Mouse (Mus musculus): ENCODE measurements around the gene 9230104L09Rik. TPM values are rescaled to one million over a fixed set of nuclear protein-coding genes. Genes with fewer than 3 reads are reported as not detected.

Gene 9230104L09Rik
- total and polyA plus RNA-seq, 3 experiments, result not detected

DNA sequence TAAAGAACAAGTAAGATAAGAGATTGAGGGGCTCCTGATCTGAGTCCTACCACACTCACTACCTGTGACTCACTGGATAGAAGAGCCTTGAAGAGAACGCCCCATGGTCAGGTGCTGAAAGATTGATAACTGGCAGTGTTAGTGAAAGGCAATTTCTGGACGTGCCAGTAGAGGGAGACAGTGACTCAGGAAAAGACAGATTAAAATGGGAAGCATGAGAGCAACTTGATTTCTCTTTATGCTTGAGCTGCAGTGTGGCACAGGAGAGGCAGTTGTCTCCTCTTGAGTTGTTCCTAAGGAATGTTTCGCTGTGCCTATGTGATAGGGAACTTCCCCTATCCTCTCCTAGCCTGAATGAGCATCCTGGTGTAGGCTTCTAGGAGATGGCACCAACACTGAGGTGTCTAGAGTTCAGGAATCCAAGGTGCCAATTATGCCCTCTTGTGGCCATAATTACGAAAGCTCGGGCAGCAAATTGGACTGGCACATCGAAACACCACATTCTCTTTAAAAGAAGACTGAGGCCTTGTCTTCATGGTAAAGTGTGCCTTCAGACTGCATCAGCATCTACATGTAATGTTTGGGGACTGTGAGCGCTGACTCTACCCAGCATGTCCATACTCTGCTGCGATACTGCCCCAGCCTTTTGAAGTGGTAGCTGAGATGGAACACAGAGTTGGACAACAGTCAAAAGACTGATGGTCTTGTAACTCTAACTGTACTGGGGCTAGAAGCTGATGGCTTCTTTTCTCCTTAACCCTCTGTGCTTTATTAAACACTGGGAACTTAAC is 13.5 kb downstream of the 9230104L09Rik start:
- peaks cover 2 to 9% of the 10 kb centered on the region in 2 experiments; a peak in 3 of 4 replicates for H3K4me1 ChIP-seq (ENCODE audit: control insufficient read depth in 1 of 2, insufficient read depth in 2 of 2)
- DNase-seq (ENCODE audit: extremely low read depth), result peak; percentile 79
- no peaks in the 10 kb centered on the region for H3K36me3 ChIP-seq (replicated peaks in 1 of 2; ENCODE audit: control insufficient read depth in 1 of 2, insufficient read depth in 1 of 2, low read length in 1 of 2)
- dilution Hi-C loops (cut with MboI; ENCODE audit: extremely low pct_ligation_motif_present, extremely low pct_unique_long_range_greater_than_20kb, low sequenced_read_pairs), result no loop called here
- H3K4me3 ChIP-seq (replicated peaks in 1 of 3; ENCODE audit: low read depth in 2 of 3, low read length in 2 of 3, poor library complexity in 1 of 3), result no peak overlapping the region
- H3K79me2 ChIP-seq (replicated peaks; ENCODE audit: control insufficient read depth, extremely low read depth, insufficient read depth, poor library complexity, severe bottlenecking), result no peaks in the 10 kb centered on the region
- H3K4me2 ChIP-seq (ENCODE audit: insufficient read depth, low read depth, poor library complexity, severe bottlenecking), result peak overlapping the region; percentile 30; the same call in 1 of the 2 replicates
- H3K27ac ChIP-seq (ENCODE audit: insufficient read depth, low read depth), result no peak overlapping the region
- peaks cover 9% of the 10 kb centered on the region for H3K27me3 ChIP-seq (replicated peaks)
- no peak overlapping the region for H3K9ac ChIP-seq (ENCODE audit: insufficient read depth, low read depth)
- in situ Hi-C loops (cut with MboI; ENCODE audit: low pct_ligation_motif_present, low pct_unique_long_range_greater_than_20kb, low sequenced_read_pairs), result loop anchor here (5.0 kb wide), 1 partner anchor 51 kb away; no protein-coding TSS in a partner anchor
- TF ChIP-seq CTCF (conservative IDR thresholded peaks at IDR 0.05 in 1 of 2, IDR thresholded peaks at IDR 0.05 in 1 of 2; ENCODE audit: low read depth in 2 of 2, low read length in 2 of 2), result peak; percentile 85 to 87
- TF ChIP-seq RAD21 (IDR thresholded peaks at IDR 0.05; ENCODE audit: low read depth, low read length), result peak; percentile 86
- TF ChIP-seq NRF1 (IDR thresholded peaks at IDR 0.05; ENCODE audit: low read depth, low read length), result no peak
- no peak for TF ChIP-seq PAX5 (IDR thresholded peaks at IDR 0.05; ENCODE audit: low read length)
- no peak for TF ChIP-seq ZKSCAN1 (IDR thresholded peaks at IDR 0.05; ENCODE audit: borderline replicate concordance, low read depth, low read length)
- TF ChIP-seq NELFE (IDR thresholded peaks at IDR 0.05; ENCODE audit: low read depth, low read length), result peak; percentile 74; the same call in 1 of the 2 replicates
- no peak for TF ChIP-seq USF2 (conservative IDR thresholded peaks at IDR 0.05; ENCODE audit: low read depth, low read length)
- no peak for TF ChIP-seq ETS1 (conservative IDR thresholded peaks at IDR 0.05; ENCODE audit: low read depth, low read length)
- no peak for TF ChIP-seq UBTF (IDR thresholded peaks at IDR 0.05; ENCODE audit: low read depth, low read length)
- no peak for TF ChIP-seq JUN (IDR thresholded peaks at IDR 0.05; ENCODE audit: insufficient read depth, low read depth, low read length)
- TF ChIP-seq MXI1 (IDR thresholded peaks at IDR 0.05; ENCODE audit: low read depth, low read length), result no peak
- TF ChIP-seq E2F4 (IDR thresholded peaks at IDR 0.05; ENCODE audit: insufficient replicate concordance, low read depth, low read length), result no peak
- TF ChIP-seq POLR2AphosphoS2 (IDR thresholded peaks at IDR 0.05; ENCODE audit: low read depth, low read length), result no peak
- peak; percentile 83 for TF ChIP-seq SMC3 (IDR thresholded peaks at IDR 0.05; ENCODE audit: low read depth, low read length)
- no peak for TF ChIP-seq USF1 (IDR thresholded peaks at IDR 0.05; ENCODE audit: low read depth, low read length)
- TF ChIP-seq MEF2A (IDR thresholded peaks at IDR 0.05; ENCODE audit: borderline replicate concordance, low read depth, low read length), result peak; percentile 40; the same call in 1 of the 2 replicates
- no peak for TF ChIP-seq MAFK (IDR thresholded peaks at IDR 0.05; ENCODE audit: insufficient replicate concordance, low read length)
- TF ChIP-seq TCF12 (IDR thresholded peaks at IDR 0.05; ENCODE audit: low read depth, low read length), result 0 out of 2 replicates have a peak, but pooled peaks have one; percentile 24
- TF ChIP-seq POLR2A (IDR thresholded peaks at IDR 0.05; ENCODE audit: low read depth, low read length), result no peak
- TF ChIP-seq TBP (conservative IDR thresholded peaks at IDR 0.05; ENCODE audit: low read depth, low read length), result no peak
- 0 out of 2 replicates have a peak, but pooled peaks have one; percentile 34 for TF ChIP-seq SIN3A (IDR thresholded peaks at IDR 0.05; ENCODE audit: low read length)
- no peak for TF ChIP-seq ELF1 (IDR thresholded peaks at IDR 0.05; ENCODE audit: low read depth, low read length)
- TF ChIP-seq MAZ (IDR thresholded peaks at IDR 0.05; ENCODE audit: low read depth, low read length), result no peak
- TF ChIP-seq CHD1 (IDR thresholded peaks at IDR 0.05; ENCODE audit: low read depth, low read length), result no peak
- TF ChIP-seq MYC (IDR thresholded peaks at IDR 0.05; ENCODE audit: low read depth, low read length), result 0 out of 2 replicates have a peak, but pooled peaks have one; percentile 25
- TF ChIP-seq HCFC1 (IDR thresholded peaks at IDR 0.05; ENCODE audit: low read depth, low read length), result no peak
- no peak for TF ChIP-seq RCOR1 (conservative IDR thresholded peaks at IDR 0.05; ENCODE audit: low read depth, low read length)
- no peak for TF ChIP-seq BHLHE40 (IDR thresholded peaks at IDR 0.05; ENCODE audit: low read depth, low read length)
- TF ChIP-seq KAT2A (IDR thresholded peaks at IDR 0.05; ENCODE audit: insufficient replicate concordance, low read length), result no peak
- peak; percentile 60 for TF ChIP-seq ZC3H11A (IDR thresholded peaks at IDR 0.05; ENCODE audit: low read depth, low read length)
- TF ChIP-seq ZMIZ1 (IDR thresholded peaks at IDR 0.05; ENCODE audit: low read depth, low read length), result no peak
- peak; percentile 35; the same call in 1 of the 2 replicates for TF ChIP-seq IRF4 (IDR thresholded peaks at IDR 0.05; ENCODE audit: low read depth, low read length)
- peak; percentile 2; the same call in 1 of the 2 replicates for TF ChIP-seq JUND (conservative IDR thresholded peaks at IDR 0.05; ENCODE audit: low read depth, low read length)
- TF ChIP-seq CHD2 (IDR thresholded peaks at IDR 0.05; ENCODE audit: low read length), result no peak
- no peak for TF ChIP-seq MAX (IDR thresholded peaks at IDR 0.05; ENCODE audit: low read length)
- TF ChIP-seq GABPA (IDR thresholded peaks at IDR 0.05; ENCODE audit: insufficient replicate concordance, low read depth, low read length), result no peak
- no peak for TF ChIP-seq EP300 (IDR thresholded peaks at IDR 0.05; ENCODE audit: low read length)
- TF ChIP-seq ZNF384 (IDR thresholded peaks at IDR 0.05; ENCODE audit: low read depth, low read length), result no peak
- no peaks in the 10 kb centered on the region for H3K9me3 ChIP-seq (replicated peaks; ENCODE audit: low read length)

All from CH12.LX (cell line).